Mouse (Mus musculus) heart, adult 18-20 months (tissue): ENCODE data around the gene Olfr1145. TPM values are rescaled to one million over a fixed set of nuclear protein-coding genes. Genes with fewer than 3 reads are reported as not detected.

Experiments
- DNase-seq, 2 experiments: peaks; one replicate each; pipeline ENCODE4 v3.0.0; 2021 to 2022; ENCODE audit warnings: mixed read lengths in 1 of 2
- long read RNA-seq, 2 experiments: library from polyadenylated mRNA; stranded (forward); transcript quantifications; one replicate each; pipeline ENCODE4 v2.0.0; 2021
- total RNA-seq, 2 experiments: library from RNA; stranded (reverse); gene quantifications; 2 replicates each; pipeline ENCODE4 v1.2.3; 2021

The Olfr1145 gene
- total RNA-seq, result not detected
- long read RNA-seq, experiment 1, result 0 reads
- long read RNA-seq, experiment 2, result 0 reads

DNA sequence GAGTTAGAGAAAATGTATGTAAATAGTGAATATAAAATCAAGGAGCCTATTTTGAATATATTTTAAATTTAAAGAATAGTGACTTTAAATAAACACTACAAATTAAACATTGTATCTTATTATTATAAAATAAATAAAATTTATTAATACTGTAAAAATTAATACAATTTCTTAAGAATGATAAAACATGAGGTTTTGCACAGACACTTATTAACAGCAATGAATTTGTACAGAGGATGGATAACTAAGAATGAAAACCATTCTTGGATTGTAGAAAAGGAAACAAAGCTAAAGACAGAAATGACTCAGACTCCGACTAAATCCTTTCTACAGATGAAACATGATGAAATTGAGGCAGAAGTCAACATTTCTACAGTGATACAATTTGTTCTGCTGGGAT is at the start of gene Olfr1145:
Gene Olfr1145, plus strand, starts transcription at position 301 of the 400 bp plus-strand sequence.
- no peak for DNase-seq

DNA sequence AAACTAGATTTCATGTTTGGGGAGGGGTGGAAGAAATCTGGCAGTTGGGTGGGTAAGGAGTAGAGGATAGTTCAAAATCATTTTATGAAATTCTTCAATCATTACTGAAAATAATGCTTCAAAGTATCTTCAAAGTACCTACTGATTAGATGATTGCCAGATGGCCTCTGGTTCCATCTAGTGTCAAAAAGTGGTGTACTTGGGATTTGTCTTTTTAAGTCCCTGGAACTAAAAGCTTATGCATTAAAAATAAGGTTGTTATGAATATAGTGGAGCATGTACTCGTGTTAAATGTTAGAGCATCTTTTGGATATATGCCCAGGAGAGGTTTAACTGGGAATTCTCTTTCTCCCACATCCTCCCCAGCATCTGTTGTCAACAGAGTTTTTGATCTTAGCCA is 33.5 kb upstream of the Olfr1145 start:
- DNase-seq, result no peak

DNA sequence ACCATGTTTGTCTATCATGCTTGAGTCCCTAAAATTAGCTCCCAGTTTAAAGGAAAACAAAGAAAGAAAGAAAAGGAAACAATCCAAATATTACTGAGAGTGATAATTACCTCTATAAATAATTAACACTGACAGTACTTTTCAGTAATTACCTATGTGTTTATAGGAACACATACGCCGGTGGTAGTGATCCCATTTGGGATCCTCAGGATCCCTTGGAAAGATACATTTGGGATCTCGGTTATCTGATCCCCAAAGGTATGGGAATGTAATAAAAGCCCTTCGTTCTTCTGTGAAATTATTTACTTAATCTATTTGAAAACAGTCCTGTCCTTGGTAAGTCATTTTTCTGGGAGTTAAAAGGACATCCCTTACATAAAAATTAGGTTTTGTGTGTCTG is 30.4 kb upstream of the Olfr1145 start, which contains the start of gene Olfr152:
Gene Olfr152, plus strand, starts transcription at position 301 of the 400 bp plus-strand sequence.
- no peak for DNase-seq

DNA sequence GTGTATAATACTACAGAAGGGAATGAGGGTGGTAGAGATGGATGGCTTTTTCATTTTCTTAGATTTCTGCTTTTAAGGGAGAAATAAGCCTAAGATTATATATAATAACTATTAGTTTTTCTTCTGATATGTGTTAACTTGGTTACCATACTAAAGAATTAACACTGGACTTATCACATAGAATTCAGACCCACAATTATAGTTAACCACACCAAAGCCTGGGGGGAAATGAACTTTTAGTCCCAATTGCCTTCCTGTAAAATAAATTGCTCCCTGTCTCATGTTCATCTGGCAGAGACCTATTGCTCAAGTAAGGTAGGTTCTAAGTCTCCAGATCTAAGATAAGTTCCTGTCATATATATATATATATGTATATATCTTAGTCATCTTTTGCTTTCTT is 9.3 kb upstream of the Olfr1145 start, which contains the start of gene Olfr1143:
Gene Olfr1143, plus strand, starts transcription at position 301 of the 400 bp plus-strand sequence.
- no peak for DNase-seq

DNA sequence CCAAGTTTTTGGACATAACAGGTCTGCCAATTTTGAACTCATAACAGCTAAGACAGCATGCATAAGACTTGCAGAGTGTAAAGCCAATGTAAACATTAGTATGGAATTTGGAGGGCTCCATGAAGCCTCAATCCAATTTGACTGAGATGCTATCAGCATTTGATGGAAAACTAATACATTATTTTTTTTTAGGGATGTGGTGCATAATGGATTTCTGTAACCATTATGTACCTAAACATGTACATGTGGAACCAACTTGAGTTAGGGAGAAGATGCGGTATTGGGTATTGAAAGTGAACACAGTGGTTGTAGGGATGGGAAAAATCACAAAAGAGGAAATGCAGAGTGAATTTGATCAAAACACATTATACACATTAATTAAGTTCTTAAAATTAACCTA is 20.6 kb downstream of the Olfr1145 start, which contains the start of gene Olfr1148:
Gene Olfr1148, plus strand, starts transcription at position 301 of the 400 bp plus-strand sequence.
- DNase-seq, result no peak

DNA sequence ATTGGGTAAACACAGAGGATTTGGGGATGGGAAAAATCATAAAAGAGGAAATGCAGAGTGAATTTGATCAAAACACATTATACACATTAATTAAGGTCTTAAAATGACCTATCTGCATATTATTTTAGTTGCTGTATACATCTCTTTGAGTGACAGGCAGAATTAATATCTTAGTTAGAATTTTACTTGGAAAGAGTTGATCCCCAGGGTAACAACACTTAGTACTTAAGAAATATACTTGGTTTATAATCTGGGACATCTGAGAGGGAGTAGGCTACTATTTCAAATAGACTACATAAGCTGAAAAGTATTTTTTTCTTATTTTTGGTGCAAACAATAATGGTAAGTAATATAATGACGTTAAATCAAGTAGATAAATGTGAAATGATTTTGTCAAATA is 34.1 kb downstream of the Olfr1145 start, which contains the start of gene Olfr1150-ps1:
Gene Olfr1150-ps1, plus strand, starts transcription at position 301 of the 400 bp plus-strand sequence.
- no peak for DNase-seq

DNA sequence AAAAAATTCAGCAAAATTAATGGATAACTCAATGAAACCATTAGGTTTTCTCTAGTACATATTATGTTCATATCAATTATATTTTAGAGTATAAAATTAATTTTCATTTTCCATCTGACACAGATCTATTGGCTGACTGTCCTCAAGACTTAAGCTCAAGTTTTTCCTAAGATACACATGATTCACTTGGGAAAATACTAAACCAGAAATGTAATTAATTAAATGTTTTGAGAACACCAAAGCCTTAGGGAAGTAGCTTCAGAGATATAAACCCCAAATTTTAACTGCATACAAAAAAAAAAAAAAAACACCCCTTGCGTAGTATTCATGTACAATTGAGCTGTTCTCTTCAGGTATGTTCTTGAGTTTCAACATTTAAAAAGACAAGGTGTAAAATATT is 45.9 kb downstream of the Olfr1145 start, which contains the start of gene Olfr1151:
Gene Olfr1151, plus strand, starts transcription at position 301 of the 400 bp plus-strand sequence.
- DNase-seq, result no peak

Other genes starting within 250 kb of the Olfr1145 start
- gene Olfr1129, start 235.9 kb upstream of the Olfr1145 start, total RNA-seq, result not detected
- not detected for gene Olfr1130, start 203.6 kb upstream of the Olfr1145 start, total RNA-seq
- not detected for gene Olfr1131, start 182.7 kb upstream of the Olfr1145 start, total RNA-seq
- not detected for gene Olfr1132, start 172.3 kb upstream of the Olfr1145 start, total RNA-seq
- gene Olfr1133, start 162.4 kb upstream of the Olfr1145 start, total RNA-seq, result not detected
- not detected for gene Olfr1134, start 151.4 kb upstream of the Olfr1145 start, total RNA-seq
- not detected for gene Olfr1135, start 136.2 kb upstream of the Olfr1145 start, total RNA-seq
- gene Olfr1136, start 115.9 kb upstream of the Olfr1145 start, total RNA-seq, result not detected
- gene Olfr1137, start 96.6 kb upstream of the Olfr1145 start, total RNA-seq, result not detected
- gene Olfr1138, start 69.8 kb upstream of the Olfr1145 start, total RNA-seq, result not detected
- not detected for gene Olfr1140, start 66.1 kb upstream of the Olfr1145 start, total RNA-seq
- gene Olfr1141, start 55.8 kb upstream of the Olfr1145 start, total RNA-seq, result not detected
- gene Olfr152, start 30.3 kb upstream of the Olfr1145 start, total RNA-seq, result not detected
- not detected for gene Olfr1143, start 9.2 kb upstream of the Olfr1145 start, total RNA-seq
- not detected for gene Olfr1148, start 20.7 kb downstream of the Olfr1145 start, total RNA-seq
- gene Olfr1150-ps1, start 34.2 kb downstream of the Olfr1145 start, total RNA-seq, result not detected
- not detected for gene Olfr1151, start 46.0 kb downstream of the Olfr1145 start, total RNA-seq
- not detected for gene Olfr1152, start 56.7 kb downstream of the Olfr1145 start, total RNA-seq
- gene Olfr1153, start 85.1 kb downstream of the Olfr1145 start, total RNA-seq, result not detected
- not detected for gene Olfr1154, start 95.3 kb downstream of the Olfr1145 start, total RNA-seq
- not detected for gene Olfr1155, start 135.3 kb downstream of the Olfr1145 start, total RNA-seq
- not detected for gene Olfr1156, start 143.3 kb downstream of the Olfr1145 start, total RNA-seq
- gene Olfr1157, start 158.5 kb downstream of the Olfr1145 start, total RNA-seq, result not detected
- gene Olfr74, start 164.8 kb downstream of the Olfr1145 start, total RNA-seq, result not detected
- gene Olfr1158, start 180.3 kb downstream of the Olfr1145 start, total RNA-seq, result not detected
- gene Olfr1160, start 198.4 kb downstream of the Olfr1145 start, total RNA-seq, result not detected
- gene Olfr1161, start 213.0 kb downstream of the Olfr1145 start, total RNA-seq, result not detected
- not detected for gene Olfr73, start 227.9 kb downstream of the Olfr1145 start, total RNA-seq
- not detected for gene Olfr1162, start 241.3 kb downstream of the Olfr1145 start, total RNA-seq